Mouse (Mus musculus): ENCODE results near the gene Ptger1. TPM values are rescaled to one million over a fixed set of nuclear protein-coding genes. Genes with fewer than 3 reads are reported as not detected.

Ptger1 gene
- polyA plus RNA-seq, 2 experiments: 0.40 to 2.7 TPM

- WGBS: 48% methylated on average over 19 of the region's 19 CpGs
- no peak for DNase-seq (ENCODE audit: low spot score)
- H3K4me2 ChIP-seq (replicated peaks; ENCODE audit: low read depth, low read length, severe bottlenecking): peak overlapping the region; percentile 96
- H3K4me3 ChIP-seq (replicated peaks; ENCODE audit: low read length): peak overlapping the region; percentile 85
- H3K36me3 ChIP-seq (ENCODE audit: control insufficient read depth, insufficient read depth, low read length): 0 out of 2 replicates have a peak, but pooled peaks cover 1% of the 10 kb centered on the region
- H3K9ac ChIP-seq (ENCODE audit: low read depth, low read length, severe bottlenecking): 0 out of 2 replicates have a peak overlapping the region, but pooled peaks have one; percentile 34
- H3K27me3 ChIP-seq (ENCODE audit: control insufficient read depth, insufficient read depth, low read length): no peaks in the 10 kb centered on the region
- no peak for ATAC-seq (ENCODE audit: low FRiP score, low read depth)
- peaks cover 13% of the 10 kb centered on the region for H3K4me1 ChIP-seq (ENCODE audit: control insufficient read depth, insufficient read depth, low read length)
- no peak for TF ChIP-seq POLR2A (IDR thresholded peaks at IDR 0.05; ENCODE audit: borderline replicate concordance, extremely low read depth, insufficient read depth, insufficient read length)
- H3K27ac ChIP-seq (replicated peaks; ENCODE audit: low read depth, low read length): no peak overlapping the region
- no peaks in the 10 kb centered on the region for H3K9me3 ChIP-seq (ENCODE audit: control insufficient read depth, low read length)
Observed at GRCm38 (mm10) chr8:83697374-83698220, 31.1 kb downstream of the Ptger1 start.

GRCm38 (mm10) chr8:83698291-83698660, 31.8 kb downstream of the Ptger1 start:
- DNase-seq (ENCODE audit: low spot score) (no peak), ATAC-seq (ENCODE audit: low FRiP score, low read depth) (0 out of 2 replicates have a peak, but pooled peaks have one; percentile 7)
- 4% methylated on average over 15 of the region's 15 CpGs for WGBS
- TF ChIP-seq POLR2A (IDR thresholded peaks at IDR 0.05; ENCODE audit: borderline replicate concordance, extremely low read depth, insufficient read depth, insufficient read length): no peak
- Histone ChIP-seq H3K4me3 (replicated peaks; ENCODE audit: low read length) (peak overlapping the region; percentile 85), H3K36me3 (ENCODE audit: control insufficient read depth, insufficient read depth, low read length) (no peaks in the 10 kb centered on the region), H3K27ac (replicated peaks; ENCODE audit: low read depth, low read length) (no peak overlapping the region), H3K9ac (ENCODE audit: low read depth, low read length, severe bottlenecking) (peak overlapping the region; percentile 88), H3K27me3 (ENCODE audit: control insufficient read depth, insufficient read depth, low read length) (no peaks in the 10 kb centered on the region), H3K4me2 (replicated peaks; ENCODE audit: low read depth, low read length, severe bottlenecking) (peak overlapping the region; percentile 96), H3K9me3 (ENCODE audit: control insufficient read depth, low read length) (no peaks in the 10 kb centered on the region), H3K4me1 (ENCODE audit: control insufficient read depth, insufficient read depth, low read length) (peaks cover 13% of the 10 kb centered on the region)

- H3K4me2 ChIP-seq (replicated peaks; ENCODE audit: low read depth, low read length, severe bottlenecking): peak within 1 kb of the TSS; percentile 96
- peak within 1 kb of the TSS; percentile 62 for H3K27ac ChIP-seq (replicated peaks; ENCODE audit: low read depth, low read length)
- H3K27me3 ChIP-seq (ENCODE audit: control insufficient read depth, insufficient read depth, low read length): no peaks in the 10 kb centered on the region
- TF ChIP-seq POLR2A (IDR thresholded peaks at IDR 0.05; ENCODE audit: borderline replicate concordance, extremely low read depth, insufficient read depth, insufficient read length): peak; percentile 59; the same call in 1 of the 2 replicates
- under 1% methylated on average over 42 of the region's 85 CpGs for WGBS
- H3K4me3 ChIP-seq (replicated peaks; ENCODE audit: low read length): peak within 1 kb of the TSS; percentile 85
- H3K4me1 ChIP-seq (ENCODE audit: control insufficient read depth, insufficient read depth, low read length): peaks cover 13% of the 10 kb centered on the region
- H3K9ac ChIP-seq (ENCODE audit: low read depth, low read length, severe bottlenecking): peak within 1 kb of the TSS; percentile 88
- H3K9me3 ChIP-seq (ENCODE audit: control insufficient read depth, low read length): no peaks in the 10 kb centered on the region
- DNase-seq (ENCODE audit: low spot score) (peak; percentile 53), ATAC-seq (ENCODE audit: low FRiP score, low read depth) (peak; percentile 89)
- no peaks in the 10 kb centered on the region for H3K36me3 ChIP-seq (ENCODE audit: control insufficient read depth, insufficient read depth, low read length)
Observed at GRCm38 (mm10) chr8:83698661-83699453, 32.4 kb downstream of the Ptger1 start, which contains the start of gene Pkn1. Gene Pkn1 (minus strand): TSS chr8:83699179.

GRCm38 (mm10) chr8:83699566-83699965, 33.1 kb downstream of the Ptger1 start:
- H3K9me3 ChIP-seq (ENCODE audit: control insufficient read depth, low read length): no peaks in the 10 kb centered on the region
- 18% methylated on average over 9 of the region's 9 CpGs for WGBS
- peak; percentile 22 for DNase-seq (ENCODE audit: low spot score)

More at GRCm38 (mm10) chr8:83699566-83699965, 33.1 kb downstream of the Ptger1 start:
- Histone ChIP-seq H3K4me1 (ENCODE audit: control insufficient read depth, insufficient read depth, low read length) (peaks cover 13% of the 10 kb centered on the region), H3K4me3 (replicated peaks; ENCODE audit: low read length) (peak overlapping the region; percentile 85), H3K27ac (replicated peaks; ENCODE audit: low read depth, low read length) (peak overlapping the region; percentile 62; the same call in 1 of the 2 replicates), H3K27me3 (ENCODE audit: control insufficient read depth, insufficient read depth, low read length) (no peaks in the 10 kb centered on the region), H3K9ac (ENCODE audit: low read depth, low read length, severe bottlenecking) (peak overlapping the region; percentile 88), H3K36me3 (ENCODE audit: control insufficient read depth, insufficient read depth, low read length) (no peaks in the 10 kb centered on the region), H3K4me2 (replicated peaks; ENCODE audit: low read depth, low read length, severe bottlenecking) (peak overlapping the region; percentile 96)
- TF ChIP-seq POLR2A (IDR thresholded peaks at IDR 0.05; ENCODE audit: borderline replicate concordance, extremely low read depth, insufficient read depth, insufficient read length): no peak
- no peak for ATAC-seq (ENCODE audit: low FRiP score, low read depth)
